Mouse (Mus musculus) E14TG2a.4 (cell line): ENCODE results near the gene Gphn.

Experiments
- CTCF ChIP-seq: conservative IDR thresholded peaks from 2 replicates; pipeline ENCODE4 v1.5.1; 2014; ENCODE audit warnings: low read length
- NANOG ChIP-seq: IDR thresholded peaks from 2 replicates; pipeline ENCODE4 v1.6.1; 2014; ENCODE audit warnings: borderline replicate concordance, low read length, mixed read lengths
- POU5F1 ChIP-seq: IDR thresholded peaks from 2 replicates; pipeline ENCODE4 v1.6.1; 2014; ENCODE audit warnings: low read length, borderline replicate concordance

DNA sequence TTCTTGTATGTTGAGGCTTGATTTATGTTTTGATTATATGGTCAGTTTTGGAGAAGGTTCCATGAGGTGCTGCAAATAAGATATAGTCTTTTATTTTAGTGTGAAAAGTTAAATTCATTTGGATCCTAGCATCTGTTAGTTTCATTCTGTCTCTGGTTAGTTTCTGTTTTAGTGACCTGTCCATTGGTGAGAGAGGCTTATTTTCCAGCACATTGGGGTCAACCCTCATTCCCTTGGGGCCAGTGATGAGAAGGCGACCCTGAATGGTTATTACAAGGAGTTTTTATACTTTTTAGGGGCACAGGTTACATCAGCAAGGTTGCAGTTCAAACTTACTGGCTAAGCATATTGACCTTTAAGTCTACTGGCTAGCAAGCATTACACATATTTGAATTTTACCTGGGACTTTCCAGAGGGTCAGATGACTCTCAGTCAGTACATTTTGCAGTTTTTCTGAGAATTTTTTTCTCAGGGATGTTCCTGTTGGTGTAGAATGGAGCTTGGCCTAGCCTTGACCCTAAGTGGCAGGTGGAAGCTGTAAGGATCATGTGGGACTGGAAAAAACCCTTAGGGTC, 72.7 kb downstream of the Gphn start:
- TF ChIP-seq CTCF (no peak), POU5F1 (no peak), NANOG (no peak)
